Mouse (Mus musculus): ENCODE measurements around the gene Cul9. TPM values are rescaled to one million over a fixed set of nuclear protein-coding genes. Genes with fewer than 3 reads are reported as not detected.

Cul9 gene
- polyA plus RNA-seq, 2 experiments, result 0.46 to 0.59 TPM

DNA sequence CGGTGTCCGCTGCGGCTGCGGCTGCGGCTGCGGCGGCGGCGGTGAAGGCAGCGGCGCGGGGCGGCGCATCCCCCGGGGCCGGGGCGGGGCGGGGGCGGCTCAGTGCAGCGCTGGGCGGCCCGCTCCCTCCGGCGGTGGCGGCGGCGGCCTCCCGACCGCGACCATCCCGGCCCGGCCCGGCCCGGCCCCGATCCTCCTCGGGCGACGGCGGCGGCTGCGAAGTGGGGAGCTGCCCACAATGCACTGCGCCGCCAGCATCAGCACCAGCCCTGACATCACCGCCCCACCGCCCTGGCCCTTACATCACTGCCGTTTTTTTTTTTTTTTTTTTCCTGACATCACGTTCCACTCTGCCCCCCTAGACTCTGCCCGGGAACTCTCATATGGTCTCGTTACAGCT is 58.8 kb downstream of the Cul9 start, which contains the start of gene Ttbk1:
Gene Ttbk1, minus strand, starts transcription at position 245 of the 400 bp plus-strand sequence.
- Histone ChIP-seq H3K4me3 (ENCODE audit: insufficient read depth in 1 of 2, low read depth in 2 of 2, low read length in 2 of 2) (no peak within 1 kb of the TSS), H3K4me2 (ENCODE audit: low read depth) (0 out of 2 replicates have a peak within 1 kb of the TSS, but pooled peaks have one; percentile 29), H3K9ac (replicated peaks) (no peak within 1 kb of the TSS), H3K4me1 (replicated peaks; ENCODE audit: control insufficient read depth in 2 of 2, insufficient read depth in 2 of 2, low read length in 1 of 2) (no peaks in the 10 kb centered on the region; a peak in 1 of 4 replicates), H3K27me3 (ENCODE audit: control insufficient read depth, insufficient read depth, low read length) (peaks cover 60% of the 10 kb centered on the region), H3K27ac (no peak within 1 kb of the TSS), H3K9me3 (ENCODE audit: control insufficient read depth, low read length) (no peaks in the 10 kb centered on the region), H3K36me3 (replicated peaks; ENCODE audit: control insufficient read depth, insufficient read depth, low read depth) (no peaks in the 10 kb centered on the region)
- DNase-seq (ENCODE audit: low read depth in 3 of 3, low spot score in 3 of 3), result no peak
- WGBS (ENCODE audit: insufficient replicate concordance), result 2% methylated on average over 20 of the region's 49 CpGs
- ATAC-seq (ENCODE audit: insufficient read depth), result no peak
- TF ChIP-seq CTCF (IDR thresholded peaks at IDR 0.05; ENCODE audit: low read depth) (no peak), EP300 (IDR thresholded peaks at IDR 0.05; ENCODE audit: low read depth) (no peak)

DNA sequence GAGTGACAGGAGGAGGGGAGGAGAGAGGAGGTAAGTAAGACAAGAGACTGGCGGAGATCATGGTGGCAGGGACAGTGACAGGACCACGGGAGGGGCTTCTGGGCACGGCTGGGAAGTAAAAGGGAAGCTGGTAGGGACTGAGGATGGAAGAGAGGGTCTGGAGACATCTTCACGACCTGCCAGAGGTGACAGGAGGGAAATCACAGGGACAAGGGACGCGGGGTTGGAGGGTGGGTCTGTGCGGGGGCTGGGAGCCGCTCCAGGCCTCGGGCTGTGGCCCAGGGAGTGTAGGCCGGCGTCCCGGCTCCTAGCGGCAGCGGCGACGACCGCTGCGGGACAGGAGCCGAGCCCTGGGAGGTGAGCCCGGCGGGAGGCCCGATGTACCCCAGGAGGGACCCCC is 59.2 kb downstream of the Cul9 start:
- Histone ChIP-seq H3K36me3 (replicated peaks; ENCODE audit: control insufficient read depth, insufficient read depth, low read depth) (no peaks in the 10 kb centered on the region), H3K4me3 (ENCODE audit: insufficient read depth in 1 of 2, low read depth in 2 of 2, low read length in 2 of 2) (no peak overlapping the region), H3K27me3 (ENCODE audit: control insufficient read depth, insufficient read depth, low read length) (peaks cover 60% of the 10 kb centered on the region), H3K27ac (no peak overlapping the region), H3K4me2 (ENCODE audit: low read depth) (0 out of 2 replicates have a peak overlapping the region, but pooled peaks have one; percentile 29), H3K4me1 (replicated peaks; ENCODE audit: control insufficient read depth in 2 of 2, insufficient read depth in 2 of 2, low read length in 1 of 2) (no peaks in the 10 kb centered on the region; a peak in 1 of 4 replicates), H3K9me3 (ENCODE audit: control insufficient read depth, low read length) (no peaks in the 10 kb centered on the region), H3K9ac (replicated peaks) (no peak overlapping the region)
- DNase-seq (ENCODE audit: low read depth in 3 of 3, low spot score in 3 of 3), result no peak
- ATAC-seq (ENCODE audit: insufficient read depth), result no peak
- TF ChIP-seq EP300 (IDR thresholded peaks at IDR 0.05; ENCODE audit: low read depth) (no peak), CTCF (IDR thresholded peaks at IDR 0.05; ENCODE audit: low read depth) (no peak)
- 3% methylated on average over 15 of the region's 22 CpGs for WGBS (ENCODE audit: insufficient replicate concordance)

DNA sequence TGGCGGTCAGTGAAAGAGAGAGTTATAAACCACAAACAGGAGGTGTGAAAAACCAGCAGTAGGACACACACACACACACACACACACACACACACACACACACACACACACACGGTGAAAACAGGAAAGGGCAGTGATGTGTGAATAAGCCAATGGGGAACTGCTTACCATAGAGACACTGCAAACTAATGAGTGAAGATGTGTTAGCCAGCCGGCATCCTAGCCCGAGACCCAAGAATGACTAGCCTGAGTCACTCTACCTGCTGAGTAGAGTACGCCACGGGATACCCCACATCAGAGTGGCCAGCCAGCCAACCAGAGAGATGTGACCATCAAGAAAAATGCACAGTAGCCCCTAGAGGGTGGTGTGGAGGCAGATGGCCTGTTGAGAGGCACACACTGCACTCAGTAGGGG is 61.7 kb downstream of the Cul9 start:
- Histone ChIP-seq H3K4me1 (replicated peaks; ENCODE audit: control insufficient read depth in 2 of 2, insufficient read depth in 2 of 2, low read length in 1 of 2) (no peaks in the 10 kb centered on the region; a peak in 1 of 4 replicates), H3K36me3 (replicated peaks; ENCODE audit: control insufficient read depth, insufficient read depth, low read depth) (no peaks in the 10 kb centered on the region), H3K4me3 (ENCODE audit: insufficient read depth in 1 of 2, low read depth in 2 of 2, low read length in 2 of 2) (no peak overlapping the region), H3K4me2 (ENCODE audit: low read depth) (no peak overlapping the region), H3K9ac (replicated peaks) (no peak overlapping the region), H3K27me3 (ENCODE audit: control insufficient read depth, insufficient read depth, low read length) (peaks cover 58% of the 10 kb centered on the region), H3K27ac (no peak overlapping the region), H3K9me3 (ENCODE audit: control insufficient read depth, low read length) (no peaks in the 10 kb centered on the region)
- TF ChIP-seq CTCF (IDR thresholded peaks at IDR 0.05; ENCODE audit: low read depth) (peak; percentile 28; the same call in 1 of the 2 replicates), EP300 (IDR thresholded peaks at IDR 0.05; ENCODE audit: low read depth) (no peak)
- DNase-seq (ENCODE audit: low read depth in 3 of 3, low spot score in 3 of 3) (no peak), ATAC-seq (ENCODE audit: insufficient read depth) (no peak)
- WGBS (ENCODE audit: insufficient replicate concordance), result 5% methylated on average over 6 of the region's 6 CpGs

DNA sequence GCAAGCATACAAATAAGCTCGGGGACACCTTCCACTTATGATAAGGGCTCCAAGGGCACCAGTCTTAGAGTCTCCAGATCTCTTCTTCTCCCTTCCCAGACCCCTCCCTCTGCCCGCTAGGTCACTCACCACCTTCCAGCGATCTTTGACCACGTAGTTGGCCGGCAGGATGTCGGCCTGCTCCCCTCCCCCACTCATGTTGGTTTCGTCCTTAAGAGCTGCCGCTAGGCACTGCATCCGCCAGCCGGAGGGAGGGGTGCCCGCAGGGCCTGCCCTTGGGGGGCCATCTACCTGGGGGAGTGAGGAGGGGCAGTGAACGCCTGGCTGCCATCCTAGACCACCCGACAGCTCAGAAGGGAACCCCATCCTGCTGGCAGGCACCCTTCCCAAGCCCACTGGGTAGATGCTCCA is 62.2 kb downstream of the Cul9 start:
- no peak for TF ChIP-seq EP300 (IDR thresholded peaks at IDR 0.05; ENCODE audit: low read depth)
- TF ChIP-seq CTCF (IDR thresholded peaks at IDR 0.05; ENCODE audit: low read depth), result no peak
- H3K4me3 ChIP-seq (ENCODE audit: insufficient read depth in 1 of 2, low read depth in 2 of 2, low read length in 2 of 2), result peak overlapping the region; percentile 3 to 25; a peak in 2 of 4 replicates
- no peak overlapping the region for H3K9ac ChIP-seq (replicated peaks)

DNA sequence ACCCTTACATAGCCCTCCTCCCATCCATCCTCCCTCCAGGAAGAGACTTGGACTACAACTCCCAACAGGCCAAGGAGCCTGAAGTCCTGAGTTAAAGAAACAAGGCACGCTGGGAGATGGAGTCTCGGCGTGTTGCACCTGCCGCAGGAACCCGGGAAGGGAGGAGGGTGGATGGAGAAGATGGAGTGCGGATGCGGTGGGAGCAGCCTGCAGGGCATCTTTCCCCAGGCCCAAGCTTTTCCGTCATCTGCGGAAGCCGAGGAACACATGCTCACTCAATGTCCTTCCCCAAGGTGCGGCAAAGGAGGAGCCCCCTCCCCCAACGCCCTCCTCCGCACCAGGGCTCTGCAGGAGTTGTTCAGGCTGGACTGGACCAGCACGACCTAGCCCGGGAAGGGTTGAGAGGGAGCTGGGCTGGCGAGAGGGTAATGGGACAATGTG is 62.6 kb downstream of the Cul9 start:
- no peak for DNase-seq (ENCODE audit: low read depth in 3 of 3, low spot score in 3 of 3)
- no peak for ATAC-seq (ENCODE audit: insufficient read depth)
- Histone ChIP-seq H3K36me3 (replicated peaks; ENCODE audit: control insufficient read depth, insufficient read depth, low read depth) (no peaks in the 10 kb centered on the region), H3K4me3 (ENCODE audit: insufficient read depth in 1 of 2, low read depth in 2 of 2, low read length in 2 of 2) (peak overlapping the region; percentile 3 to 25; a peak in 2 of 4 replicates), H3K4me2 (ENCODE audit: low read depth) (peak overlapping the region; percentile 44), H3K27ac (no peak overlapping the region), H3K27me3 (ENCODE audit: control insufficient read depth, insufficient read depth, low read length) (peaks cover 52% of the 10 kb centered on the region), H3K9me3 (ENCODE audit: control insufficient read depth, low read length) (no peaks in the 10 kb centered on the region), H3K4me1 (replicated peaks; ENCODE audit: control insufficient read depth in 2 of 2, insufficient read depth in 2 of 2, low read length in 1 of 2) (no peaks in the 10 kb centered on the region; a peak in 1 of 4 replicates), H3K9ac (replicated peaks) (no peak overlapping the region)
- WGBS (ENCODE audit: insufficient replicate concordance), result 1% methylated on average over 16 of the region's 16 CpGs
- TF ChIP-seq CTCF (IDR thresholded peaks at IDR 0.05; ENCODE audit: low read depth) (no peak), EP300 (IDR thresholded peaks at IDR 0.05; ENCODE audit: low read depth) (no peak)

More for the DNA sequence above, 62.2 kb downstream of the Cul9 start:
- ATAC-seq (ENCODE audit: insufficient read depth) (no peak), DNase-seq (ENCODE audit: low read depth in 3 of 3, low spot score in 3 of 3) (no peak)
- Histone ChIP-seq H3K9me3 (ENCODE audit: control insufficient read depth, low read length) (no peaks in the 10 kb centered on the region), H3K27ac (no peak overlapping the region), H3K36me3 (replicated peaks; ENCODE audit: control insufficient read depth, insufficient read depth, low read depth) (no peaks in the 10 kb centered on the region), H3K4me2 (ENCODE audit: low read depth) (peak overlapping the region; percentile 44), H3K4me1 (replicated peaks; ENCODE audit: control insufficient read depth in 2 of 2, insufficient read depth in 2 of 2, low read length in 1 of 2) (no peaks in the 10 kb centered on the region; a peak in 1 of 4 replicates), H3K27me3 (ENCODE audit: control insufficient read depth, insufficient read depth, low read length) (peaks cover 56% of the 10 kb centered on the region)
- 1% methylated on average over 13 of the region's 13 CpGs for WGBS (ENCODE audit: insufficient replicate concordance)
